Mouse (Mus musculus): ENCODE measurements at regions not wholly inside any gene's neighbourhood (a gene's known extent, or its start where the extent isn't known, plus 50 kb on each side); places are given as distances from the start of the nearest gene placed in this dataset.

GRCm38 (mm10) chr12:119094314-119094713 lies 128.1 kb upstream of the Abcb5 start:
- H3K36me3 ChIP-seq (replicated peaks in 1 of 2; ENCODE audit: control insufficient read depth in 1 of 2, insufficient read depth in 1 of 2, low read length in 1 of 2): no peaks in the 10 kb centered on the region
- H3K27me3 ChIP-seq (replicated peaks): no peaks in the 10 kb centered on the region
- no peak overlapping the region for H3K4me3 ChIP-seq (replicated peaks in 1 of 3; ENCODE audit: low read depth in 2 of 3, low read length in 2 of 3, poor library complexity in 1 of 3)
- no peaks in the 10 kb centered on the region for H3K4me1 ChIP-seq (ENCODE audit: control insufficient read depth in 1 of 2, insufficient read depth in 2 of 2)
- dilution Hi-C loops (cut with MboI; ENCODE audit: extremely low pct_ligation_motif_present, extremely low pct_unique_long_range_greater_than_20kb, low sequenced_read_pairs) (no loop called here), in situ Hi-C loops (cut with MboI; ENCODE audit: low pct_ligation_motif_present, low pct_unique_long_range_greater_than_20kb, low sequenced_read_pairs) (no loop called here)
- no peaks in the 10 kb centered on the region for H3K79me2 ChIP-seq (replicated peaks; ENCODE audit: control insufficient read depth, extremely low read depth, insufficient read depth, poor library complexity, severe bottlenecking)
- no peak overlapping the region for H3K4me2 ChIP-seq (ENCODE audit: insufficient read depth, low read depth, poor library complexity, severe bottlenecking)
- H3K9me3 ChIP-seq (replicated peaks; ENCODE audit: low read length): no peaks in the 10 kb centered on the region
- no peak for DNase-seq (ENCODE audit: extremely low read depth)
- H3K27ac ChIP-seq (ENCODE audit: insufficient read depth, low read depth): no peak overlapping the region
- H3K9ac ChIP-seq (ENCODE audit: insufficient read depth, low read depth): no peak overlapping the region
- TF ChIP-seq ETS1 (conservative IDR thresholded peaks at IDR 0.05; ENCODE audit: low read depth, low read length): no peak
- no peak for TF ChIP-seq PAX5 (IDR thresholded peaks at IDR 0.05; ENCODE audit: low read length)
- TF ChIP-seq SMC3 (IDR thresholded peaks at IDR 0.05; ENCODE audit: low read depth, low read length): no peak
- TF ChIP-seq NRF1 (IDR thresholded peaks at IDR 0.05; ENCODE audit: low read depth, low read length): no peak
- TF ChIP-seq TBP (conservative IDR thresholded peaks at IDR 0.05; ENCODE audit: low read depth, low read length): no peak
- no peak for TF ChIP-seq IRF4 (IDR thresholded peaks at IDR 0.05; ENCODE audit: low read depth, low read length)
- no peak for TF ChIP-seq MAZ (IDR thresholded peaks at IDR 0.05; ENCODE audit: low read depth, low read length)
- no peak for TF ChIP-seq HCFC1 (IDR thresholded peaks at IDR 0.05; ENCODE audit: low read depth, low read length)
- TF ChIP-seq ZKSCAN1 (IDR thresholded peaks at IDR 0.05; ENCODE audit: borderline replicate concordance, low read depth, low read length): no peak
- no peak for TF ChIP-seq ZNF384 (IDR thresholded peaks at IDR 0.05; ENCODE audit: low read depth, low read length)
- no peak for TF ChIP-seq RCOR1 (conservative IDR thresholded peaks at IDR 0.05; ENCODE audit: low read depth, low read length)
- TF ChIP-seq CTCF (conservative IDR thresholded peaks at IDR 0.05 in 1 of 2, IDR thresholded peaks at IDR 0.05 in 1 of 2; ENCODE audit: low read depth in 2 of 2, low read length in 2 of 2): no peak

- dilution Hi-C loops (cut with MboI; ENCODE audit: extremely low pct_ligation_motif_present, extremely low pct_unique_long_range_greater_than_20kb, low sequenced_read_pairs): no loop called here
- Histone ChIP-seq H3K4me2 (ENCODE audit: insufficient read depth, low read depth, poor library complexity, severe bottlenecking) (no peak overlapping the region), H3K27me3 (replicated peaks) (no peaks in the 10 kb centered on the region), H3K79me2 (replicated peaks; ENCODE audit: control insufficient read depth, extremely low read depth, insufficient read depth, poor library complexity, severe bottlenecking) (no peaks in the 10 kb centered on the region), H3K4me3 (replicated peaks in 1 of 3; ENCODE audit: low read depth in 2 of 3, low read length in 2 of 3, poor library complexity in 1 of 3) (no peak overlapping the region), H3K4me1 (ENCODE audit: control insufficient read depth in 1 of 2, insufficient read depth in 2 of 2) (no peaks in the 10 kb centered on the region), H3K27ac (ENCODE audit: insufficient read depth, low read depth) (no peak overlapping the region), H3K36me3 (replicated peaks in 1 of 2; ENCODE audit: control insufficient read depth in 1 of 2, insufficient read depth in 1 of 2, low read length in 1 of 2) (no peaks in the 10 kb centered on the region), H3K9ac (ENCODE audit: insufficient read depth, low read depth) (no peak overlapping the region), H3K9me3 (replicated peaks; ENCODE audit: low read length) (no peaks in the 10 kb centered on the region)
- no peak for DNase-seq (ENCODE audit: extremely low read depth)
- no peak for TF ChIP-seq ELF1 (IDR thresholded peaks at IDR 0.05; ENCODE audit: low read depth, low read length)
- in situ Hi-C loops (cut with MboI; ENCODE audit: low pct_ligation_motif_present, low pct_unique_long_range_greater_than_20kb, low sequenced_read_pairs): no loop called here
These were observed 127.2 kb upstream of the Abcb5 start for GRCm38 (mm10) chr12:119093402-119093801.

GRCm38 (mm10) chr12:119089292-119089691 lies 123.1 kb upstream of the Abcb5 start:
- in situ Hi-C loops (cut with MboI; ENCODE audit: low pct_ligation_motif_present, low pct_unique_long_range_greater_than_20kb, low sequenced_read_pairs): no loop called here
- no peak for DNase-seq (ENCODE audit: extremely low read depth)
- Histone ChIP-seq H3K9me3 (replicated peaks; ENCODE audit: low read length) (no peaks in the 10 kb centered on the region), H3K4me3 (replicated peaks in 1 of 3; ENCODE audit: low read depth in 2 of 3, low read length in 2 of 3, poor library complexity in 1 of 3) (no peak overlapping the region), H3K4me2 (ENCODE audit: insufficient read depth, low read depth, poor library complexity, severe bottlenecking) (no peak overlapping the region), H3K4me1 (ENCODE audit: control insufficient read depth in 1 of 2, insufficient read depth in 2 of 2) (no peaks in the 10 kb centered on the region), H3K36me3 (replicated peaks in 1 of 2; ENCODE audit: control insufficient read depth in 1 of 2, insufficient read depth in 1 of 2, low read length in 1 of 2) (no peaks in the 10 kb centered on the region), H3K27me3 (replicated peaks) (no peaks in the 10 kb centered on the region), H3K9ac (ENCODE audit: insufficient read depth, low read depth) (no peak overlapping the region), H3K27ac (ENCODE audit: insufficient read depth, low read depth) (no peak overlapping the region), H3K79me2 (replicated peaks; ENCODE audit: control insufficient read depth, extremely low read depth, insufficient read depth, poor library complexity, severe bottlenecking) (no peaks in the 10 kb centered on the region)
- no peak for TF ChIP-seq MEF2A (IDR thresholded peaks at IDR 0.05; ENCODE audit: borderline replicate concordance, low read depth, low read length)
- TF ChIP-seq TCF12 (IDR thresholded peaks at IDR 0.05; ENCODE audit: low read depth, low read length): no peak
- TF ChIP-seq ZMIZ1 (IDR thresholded peaks at IDR 0.05; ENCODE audit: low read depth, low read length): no peak
- TF ChIP-seq ZNF384 (IDR thresholded peaks at IDR 0.05; ENCODE audit: low read depth, low read length): no peak
- TF ChIP-seq ZKSCAN1 (IDR thresholded peaks at IDR 0.05; ENCODE audit: borderline replicate concordance, low read depth, low read length): no peak
- TF ChIP-seq IRF4 (IDR thresholded peaks at IDR 0.05; ENCODE audit: low read depth, low read length): no peak
- no peak for TF ChIP-seq USF2 (conservative IDR thresholded peaks at IDR 0.05; ENCODE audit: low read depth, low read length)
- TF ChIP-seq USF1 (IDR thresholded peaks at IDR 0.05; ENCODE audit: low read depth, low read length): no peak
- no peak for TF ChIP-seq PAX5 (IDR thresholded peaks at IDR 0.05; ENCODE audit: low read length)
- no peak for TF ChIP-seq NELFE (IDR thresholded peaks at IDR 0.05; ENCODE audit: low read depth, low read length)
- TF ChIP-seq UBTF (IDR thresholded peaks at IDR 0.05; ENCODE audit: low read depth, low read length): no peak
- TF ChIP-seq GABPA (IDR thresholded peaks at IDR 0.05; ENCODE audit: insufficient replicate concordance, low read depth, low read length): no peak
- no peak for TF ChIP-seq ELF1 (IDR thresholded peaks at IDR 0.05; ENCODE audit: low read depth, low read length)
- TF ChIP-seq POLR2A (IDR thresholded peaks at IDR 0.05; ENCODE audit: low read depth, low read length): no peak
- TF ChIP-seq MAX (IDR thresholded peaks at IDR 0.05; ENCODE audit: low read length): no peak
- TF ChIP-seq BHLHE40 (IDR thresholded peaks at IDR 0.05; ENCODE audit: low read depth, low read length): no peak
- TF ChIP-seq CHD2 (IDR thresholded peaks at IDR 0.05; ENCODE audit: low read length): no peak
- no peak for TF ChIP-seq JUND (conservative IDR thresholded peaks at IDR 0.05; ENCODE audit: low read depth, low read length)
- dilution Hi-C loops (cut with MboI; ENCODE audit: extremely low pct_ligation_motif_present, extremely low pct_unique_long_range_greater_than_20kb, low sequenced_read_pairs): no loop called here
